Mouse (Mus musculus): ENCODE measurements around the gene Nckap5. TPM values are rescaled to one million over a fixed set of nuclear protein-coding genes. Genes with fewer than 3 reads are reported as not detected.

Gene Nckap5
- 0.49 TPM in 1 of 2 replicates, not detected in the other for polyA plus RNA-seq (2012; ENCODE audit: insufficient read depth, low replicate concordance)

DNA sequence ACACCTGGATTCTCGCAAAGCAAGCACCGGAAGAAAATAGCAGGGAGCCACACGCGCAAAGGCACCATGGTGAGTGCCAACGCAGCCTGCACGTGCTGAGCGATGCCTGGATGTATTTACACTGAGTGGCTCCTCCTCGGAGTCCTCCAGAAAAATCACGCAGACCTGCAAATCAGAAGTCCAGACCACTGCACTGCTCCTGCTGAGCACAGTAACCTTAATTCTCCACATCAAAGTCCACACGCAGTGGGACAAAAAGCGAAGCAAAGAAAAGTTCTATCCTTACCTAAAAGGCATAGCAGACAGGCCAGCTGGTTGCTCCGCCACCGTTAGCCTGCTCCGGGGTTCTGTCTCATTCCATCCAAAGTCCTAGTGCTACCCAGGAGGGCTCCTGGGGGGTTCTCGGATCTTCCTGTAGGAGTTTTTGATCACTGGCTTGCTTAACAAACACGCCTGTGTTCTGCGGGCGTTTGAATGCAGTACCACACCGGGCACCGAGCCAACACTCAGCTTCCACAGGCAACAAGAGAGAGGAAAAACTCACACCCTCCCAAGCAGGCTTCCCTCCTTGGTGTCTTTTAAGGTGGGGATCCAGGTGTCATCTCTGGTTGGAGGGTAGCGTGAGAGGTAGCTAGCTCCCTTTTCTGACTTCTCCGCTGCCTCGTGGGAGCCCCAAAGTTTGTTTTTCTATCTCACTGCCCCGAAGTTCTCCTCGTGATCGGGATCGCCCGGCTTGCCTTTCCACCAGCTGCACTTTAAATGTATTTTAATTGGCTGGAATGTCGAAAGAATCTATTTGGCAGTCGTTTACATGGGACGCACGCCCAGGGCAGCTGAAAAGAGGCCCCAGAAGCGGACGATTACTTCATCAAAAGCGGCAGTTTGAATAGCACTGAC, at the start of gene Nckap5:
TSS of gene Nckap5 (minus strand) at position 769 of the 897 bp plus-strand sequence.
- TF ChIP-seq GATA1 (IDR thresholded peaks at IDR 0.05; ENCODE audit: borderline replicate concordance, low read length) = no peak
- no peak for TF ChIP-seq FLI1 (IDR thresholded peaks at IDR 0.05; ENCODE audit: low read length)
- Histone ChIP-seq H3K27me3 (replicated peaks) (peaks cover 23% of the 10 kb centered on the region), H3K4me1 (peaks cover 7% of the 10 kb centered on the region; the same call in 1 of the 2 replicates), H3K4me3 (replicated peaks) (peak within 1 kb of the TSS; percentile 71), H3K9me3 (peaks cover 2% of the 10 kb centered on the region; the same call in 1 of the 2 replicates), H3K36me3 (replicated peaks; ENCODE audit: low read length) (no peaks in the 10 kb centered on the region)

DNA sequence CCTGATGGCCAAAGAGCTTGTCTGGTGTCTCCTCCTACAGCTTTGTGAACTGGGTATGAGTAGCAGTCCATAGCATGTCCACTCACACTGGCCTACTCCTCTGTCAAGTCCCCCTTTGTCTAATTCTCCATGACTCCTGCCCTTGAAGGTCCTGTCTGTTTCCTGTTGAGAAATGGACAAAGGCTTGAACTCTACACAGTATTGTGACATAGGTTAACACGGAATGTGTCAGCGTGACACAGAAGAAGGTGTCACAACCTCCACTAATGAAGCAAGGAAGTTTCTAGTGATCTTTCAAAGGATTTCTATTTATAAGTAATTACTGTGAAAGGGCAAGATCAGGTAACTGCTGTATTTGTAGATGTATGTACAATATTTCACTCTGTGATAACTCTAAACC, 46.9 kb upstream of the Nckap5 start:
- Histone ChIP-seq H3K36me3 (replicated peaks; ENCODE audit: low read length) (no peaks in the 10 kb centered on the region), H3K27me3 (replicated peaks) (no peaks in the 10 kb centered on the region)
- TF ChIP-seq FLI1 (IDR thresholded peaks at IDR 0.05; ENCODE audit: low read length) (no peak), GATA1 (IDR thresholded peaks at IDR 0.05; ENCODE audit: borderline replicate concordance, low read length) (no peak)

DNA sequence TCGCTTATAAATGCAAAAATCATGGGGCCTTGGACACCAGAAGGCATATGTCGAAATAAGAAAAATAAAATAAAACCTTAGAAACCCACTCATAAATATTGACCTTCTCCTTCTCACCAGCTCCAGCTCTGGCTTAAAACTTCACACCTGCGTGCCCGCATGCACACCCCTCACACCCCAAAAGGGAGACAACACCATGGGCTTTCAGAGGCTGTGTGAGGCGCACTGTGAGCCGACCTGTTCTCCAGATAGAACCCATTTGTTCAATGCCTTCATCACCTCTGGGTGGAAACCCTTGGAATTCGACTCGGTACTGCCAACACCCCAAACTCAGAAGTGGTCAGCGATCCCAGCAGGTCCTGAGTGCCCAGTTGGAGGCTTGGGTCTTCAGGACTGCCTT, 37.8 kb upstream of the Nckap5 start:
- Histone ChIP-seq H3K9me3 (no peaks in the 10 kb centered on the region; the same call in 1 of the 2 replicates), H3K4me3 (replicated peaks) (no peak overlapping the region), H3K4me1 (no peaks in the 10 kb centered on the region), H3K36me3 (replicated peaks; ENCODE audit: low read length) (no peaks in the 10 kb centered on the region), H3K27me3 (replicated peaks) (no peaks in the 10 kb centered on the region)
- no peak for TF ChIP-seq GATA1 (IDR thresholded peaks at IDR 0.05; ENCODE audit: borderline replicate concordance, low read length)
- no peak for TF ChIP-seq FLI1 (IDR thresholded peaks at IDR 0.05; ENCODE audit: low read length)

More for the DNA sequence above, 46.9 kb upstream of the Nckap5 start:
- H3K4me3 ChIP-seq (replicated peaks) = no peak overlapping the region
- no peaks in the 10 kb centered on the region for H3K4me1 ChIP-seq
- peaks cover 3% of the 10 kb centered on the region; the same call in 1 of the 2 replicates for H3K9me3 ChIP-seq

- H3K4me3 ChIP-seq (replicated peaks) = no peak overlapping the region
Observed at GRCm38 (mm10) chr1:126867912-126868311, 37.3 kb upstream of the Nckap5 start.

DNA sequence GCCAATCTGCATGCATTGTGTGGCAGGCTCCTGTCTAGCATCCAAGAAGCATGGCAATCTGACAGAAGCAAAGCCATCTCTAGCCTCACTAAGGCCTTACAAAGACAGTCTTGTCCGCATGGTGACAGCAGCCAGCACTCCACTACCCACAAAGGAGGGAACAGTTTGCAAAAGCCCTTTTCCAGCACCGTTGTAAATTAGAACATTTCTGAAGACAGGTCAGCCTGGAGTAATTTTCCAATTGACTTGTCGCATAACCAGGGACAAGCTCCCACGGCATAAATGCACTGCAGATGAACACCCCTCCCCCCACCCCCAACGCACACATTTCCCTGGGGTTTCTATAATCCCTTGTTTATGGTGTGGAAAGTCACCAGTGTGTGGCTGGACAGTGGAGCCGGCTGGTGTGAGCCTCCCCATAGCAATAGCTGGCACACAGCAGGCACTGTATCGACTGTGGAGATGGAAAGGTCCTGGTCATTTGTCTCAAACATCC, 35.0 kb upstream of the Nckap5 start:
- no peaks in the 10 kb centered on the region; the same call in 1 of the 2 replicates for H3K9me3 ChIP-seq
- H3K27me3 ChIP-seq (replicated peaks) = no peaks in the 10 kb centered on the region
- H3K36me3 ChIP-seq (replicated peaks; ENCODE audit: low read length) = no peaks in the 10 kb centered on the region
- no peak for TF ChIP-seq FLI1 (IDR thresholded peaks at IDR 0.05; ENCODE audit: low read length)
- TF ChIP-seq GATA1 (IDR thresholded peaks at IDR 0.05; ENCODE audit: borderline replicate concordance, low read length) = no peak
- no peak overlapping the region for H3K4me3 ChIP-seq (replicated peaks)
- H3K4me1 ChIP-seq = no peaks in the 10 kb centered on the region

More at GRCm38 (mm10) chr1:126867912-126868311, 37.3 kb upstream of the Nckap5 start:
- TF ChIP-seq FLI1 (IDR thresholded peaks at IDR 0.05; ENCODE audit: low read length) (no peak), GATA1 (IDR thresholded peaks at IDR 0.05; ENCODE audit: borderline replicate concordance, low read length) (no peak)
- no peaks in the 10 kb centered on the region; the same call in 1 of the 2 replicates for H3K9me3 ChIP-seq
- no peaks in the 10 kb centered on the region for H3K27me3 ChIP-seq (replicated peaks)
- H3K36me3 ChIP-seq (replicated peaks; ENCODE audit: low read length) = no peaks in the 10 kb centered on the region
- H3K4me1 ChIP-seq = no peaks in the 10 kb centered on the region

DNA sequence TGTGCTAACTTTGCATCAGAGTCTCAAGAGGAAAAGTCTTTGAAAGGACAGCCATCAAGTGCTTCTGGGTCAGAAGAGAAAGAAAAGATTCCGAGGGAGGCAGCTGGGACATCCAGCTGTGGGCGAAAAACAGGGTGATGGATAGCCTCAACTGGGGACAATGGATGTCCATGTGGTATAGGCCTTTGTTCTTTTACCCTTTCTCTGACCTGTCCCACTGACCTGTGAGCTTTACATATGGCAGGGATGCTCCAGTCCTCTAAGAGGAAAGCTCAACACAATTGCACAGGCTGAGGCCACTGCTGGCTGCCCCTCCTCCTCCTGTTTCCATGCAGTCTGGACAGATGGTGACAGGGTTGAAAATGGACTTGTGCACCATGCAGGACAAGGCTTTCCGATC, 31.2 kb upstream of the Nckap5 start:
- Histone ChIP-seq H3K9me3 (no peaks in the 10 kb centered on the region; the same call in 1 of the 2 replicates), H3K27me3 (replicated peaks) (no peaks in the 10 kb centered on the region), H3K4me3 (replicated peaks) (no peak overlapping the region), H3K36me3 (replicated peaks; ENCODE audit: low read length) (no peaks in the 10 kb centered on the region), H3K4me1 (no peaks in the 10 kb centered on the region)
- no peak for TF ChIP-seq FLI1 (IDR thresholded peaks at IDR 0.05; ENCODE audit: low read length)
- TF ChIP-seq GATA1 (IDR thresholded peaks at IDR 0.05; ENCODE audit: borderline replicate concordance, low read length) = no peak

GRCm38 (mm10) chr1:126860537-126860936, 29.9 kb upstream of the Nckap5 start:
- Histone ChIP-seq H3K9me3 (no peaks in the 10 kb centered on the region), H3K4me1 (no peaks in the 10 kb centered on the region), H3K27me3 (replicated peaks) (no peaks in the 10 kb centered on the region), H3K4me3 (replicated peaks) (no peak overlapping the region), H3K36me3 (replicated peaks; ENCODE audit: low read length) (no peaks in the 10 kb centered on the region)
- TF ChIP-seq FLI1 (IDR thresholded peaks at IDR 0.05; ENCODE audit: low read length) (no peak), GATA1 (IDR thresholded peaks at IDR 0.05; ENCODE audit: borderline replicate concordance, low read length) (no peak)

GRCm38 (mm10) chr1:126849481-126849880, 18.9 kb upstream of the Nckap5 start:
- Histone ChIP-seq H3K27me3 (replicated peaks) (no peaks in the 10 kb centered on the region), H3K9me3 (no peaks in the 10 kb centered on the region), H3K36me3 (replicated peaks; ENCODE audit: low read length) (no peaks in the 10 kb centered on the region), H3K4me1 (no peaks in the 10 kb centered on the region), H3K4me3 (replicated peaks) (no peak overlapping the region)
- TF ChIP-seq FLI1 (IDR thresholded peaks at IDR 0.05; ENCODE audit: low read length) (no peak), GATA1 (IDR thresholded peaks at IDR 0.05; ENCODE audit: borderline replicate concordance, low read length) (no peak)

GRCm38 (mm10) chr1:126846317-126846716, 15.7 kb upstream of the Nckap5 start:
- Histone ChIP-seq H3K4me1 (no peaks in the 10 kb centered on the region), H3K9me3 (no peaks in the 10 kb centered on the region), H3K27me3 (replicated peaks) (no peaks in the 10 kb centered on the region), H3K4me3 (replicated peaks) (no peak overlapping the region), H3K36me3 (replicated peaks; ENCODE audit: low read length) (no peaks in the 10 kb centered on the region)
- TF ChIP-seq FLI1 (IDR thresholded peaks at IDR 0.05; ENCODE audit: low read length) = no peak
- no peak for TF ChIP-seq GATA1 (IDR thresholded peaks at IDR 0.05; ENCODE audit: borderline replicate concordance, low read length)

DNA sequence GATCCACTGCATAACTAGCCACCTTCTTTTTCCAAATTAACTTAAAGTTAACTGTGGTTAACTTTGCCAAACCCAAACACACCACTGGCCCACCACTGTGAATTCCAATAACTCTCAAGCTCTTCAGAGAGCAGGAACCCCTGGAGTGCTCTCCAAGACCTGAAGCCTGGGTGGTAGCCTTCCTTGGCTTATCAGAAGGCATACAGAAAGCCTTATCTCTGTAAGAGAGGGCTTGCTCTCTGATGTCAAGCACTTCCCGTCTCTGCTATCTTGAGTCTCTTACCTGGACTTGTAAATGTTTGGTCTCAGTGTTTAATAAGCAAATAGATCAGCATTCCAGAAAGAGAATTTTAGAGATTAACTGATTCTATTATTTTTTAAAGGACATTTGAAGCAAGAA, 2.3 kb upstream of the Nckap5 start:
- TF ChIP-seq GATA1 (IDR thresholded peaks at IDR 0.05; ENCODE audit: borderline replicate concordance, low read length) = no peak
- no peak for TF ChIP-seq FLI1 (IDR thresholded peaks at IDR 0.05; ENCODE audit: low read length)
- H3K4me1 ChIP-seq = peaks cover 7% of the 10 kb centered on the region; the same call in 1 of the 2 replicates
- no peak overlapping the region for H3K4me3 ChIP-seq (replicated peaks)
- no peaks in the 10 kb centered on the region for H3K36me3 ChIP-seq (replicated peaks; ENCODE audit: low read length)
- H3K27me3 ChIP-seq (replicated peaks) = peaks cover 23% of the 10 kb centered on the region
- peaks cover 2% of the 10 kb centered on the region; the same call in 1 of the 2 replicates for H3K9me3 ChIP-seq

Data from megakaryocyte, embryonic 14.5 days (primary cell).